Mouse (Mus musculus): Measurements from ENCODE around the gene Fam114a1.

DNA sequence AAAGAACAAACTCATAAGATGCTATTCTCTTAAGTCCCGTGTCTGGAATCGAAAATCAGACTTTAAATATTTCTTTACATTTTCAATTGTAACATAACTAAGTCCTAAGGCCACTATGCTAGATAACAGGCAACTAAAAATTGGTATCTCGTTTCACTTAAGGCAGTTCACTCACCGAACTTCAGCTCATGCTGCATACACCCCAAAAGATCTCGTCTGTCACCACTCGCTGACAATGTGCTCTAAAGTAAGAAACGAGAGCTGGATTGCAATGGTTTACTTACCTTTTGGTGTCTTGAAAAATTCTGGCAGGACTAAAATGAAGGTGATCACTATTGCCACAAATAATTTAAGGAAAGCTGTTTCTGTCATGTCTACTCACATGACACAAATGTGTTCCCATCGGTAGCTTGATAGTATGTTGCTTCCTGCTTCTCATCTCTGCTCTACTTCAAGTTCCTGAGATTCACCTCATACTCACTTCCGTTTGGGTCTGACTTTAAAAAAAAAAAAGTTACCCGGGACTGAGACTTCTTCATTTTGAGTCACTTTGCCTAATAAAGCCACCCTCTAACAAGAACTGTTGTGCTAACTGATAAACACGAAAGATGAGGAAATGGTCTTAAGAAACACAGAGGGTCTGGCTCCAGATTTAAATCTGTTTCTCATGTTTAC is 121.5 kb downstream of the Fam114a1 start:
- no peak for TF ChIP-seq CTCF (IDR thresholded peaks at IDR 0.05)
- no peak for TF ChIP-seq EP300 (IDR thresholded peaks at IDR 0.05; ENCODE audit: insufficient read depth, low read depth, low read length)

Measured in heart, adult 2 months (tissue).